Mouse (Mus musculus): ENCODE measurements around the gene Hoxd8. TPM values are rescaled to one million over a fixed set of nuclear protein-coding genes. Genes with fewer than 3 reads are reported as not detected.

Hoxd8 gene
- polyA plus RNA-seq, 1 experiment from 2014 or later: 0.42 TPM

DNA sequence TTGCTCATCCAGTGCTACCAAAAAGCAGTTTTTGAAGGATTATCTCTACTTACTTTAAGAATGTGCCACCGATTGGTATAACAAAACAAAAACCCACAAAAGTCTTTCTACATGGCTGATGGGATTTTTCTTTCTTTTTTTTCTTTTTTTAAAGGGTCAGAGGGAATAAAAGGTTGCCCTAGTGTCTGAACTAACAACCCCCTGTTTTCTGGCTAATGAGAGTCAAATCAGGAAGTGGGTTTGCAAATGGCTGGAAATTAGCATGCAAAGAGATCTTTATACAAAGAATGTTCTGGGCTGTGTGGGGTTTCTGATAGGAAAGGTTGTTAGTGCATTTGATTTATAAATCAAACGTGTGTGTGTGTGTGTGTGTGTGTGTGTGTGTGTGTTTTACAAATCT, 16.0 kb downstream of the Hoxd8 start:
- no peak for ATAC-seq (replicated peaks; ENCODE audit: extremely low read depth, insufficient read depth, low FRiP score)
- Histone ChIP-seq H3K27me3 (ENCODE audit: control insufficient read depth, insufficient read depth, low read length) (peaks cover 94% of the 10 kb centered on the region), H3K9ac (ENCODE audit: low read length) (no peak overlapping the region)

DNA sequence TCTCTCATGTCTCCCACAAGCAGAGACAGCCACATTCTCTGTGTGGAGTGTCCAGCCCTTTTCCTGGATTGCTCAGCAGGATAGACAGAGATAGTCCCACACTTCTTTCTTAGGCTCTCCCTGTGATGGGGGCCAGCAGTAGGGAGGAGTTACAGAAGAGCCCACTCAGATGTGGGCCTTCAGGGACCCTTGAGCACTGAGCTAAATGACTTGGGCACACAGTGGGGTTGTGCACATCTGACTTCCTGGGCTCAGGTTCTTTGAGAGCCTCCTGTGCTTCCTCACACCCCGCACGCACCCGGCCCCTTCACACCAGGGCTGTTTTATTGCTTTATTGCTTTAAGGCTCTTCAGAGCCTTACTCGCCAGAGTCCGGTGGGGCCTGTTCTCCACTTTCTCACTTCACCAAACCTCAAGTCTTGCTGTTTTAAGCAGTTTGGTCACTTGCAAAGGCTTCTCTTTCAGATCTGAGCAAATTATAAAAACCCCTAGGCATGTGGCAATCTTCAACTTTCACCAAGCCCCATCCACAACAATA, 16.6 kb downstream of the Hoxd8 start:
- no peak overlapping the region for H3K4me2 ChIP-seq (ENCODE audit: low read depth, low read length)
- ATAC-seq (replicated peaks; ENCODE audit: extremely low read depth, insufficient read depth, low FRiP score): no peak
- 13% methylated on average over 5 of the region's 5 CpGs for WGBS

More for the DNA sequence above, 16.0 kb downstream of the Hoxd8 start:
- no peak overlapping the region for H3K4me2 ChIP-seq (ENCODE audit: low read depth, low read length)
- no peak overlapping the region for H3K27ac ChIP-seq (ENCODE audit: low read length)
- H3K36me3 ChIP-seq (ENCODE audit: control insufficient read depth, insufficient read depth): no peaks in the 10 kb centered on the region
- 12% methylated on average over 2 of the region's 2 CpGs for WGBS
- H3K4me3 ChIP-seq (ENCODE audit: low read length): no peak overlapping the region
- no peaks in the 10 kb centered on the region for H3K4me1 ChIP-seq (ENCODE audit: control insufficient read depth, insufficient read depth, low read length)
- H3K9me3 ChIP-seq (replicated peaks; ENCODE audit: control insufficient read depth, low read length): no peaks in the 10 kb centered on the region

DNA sequence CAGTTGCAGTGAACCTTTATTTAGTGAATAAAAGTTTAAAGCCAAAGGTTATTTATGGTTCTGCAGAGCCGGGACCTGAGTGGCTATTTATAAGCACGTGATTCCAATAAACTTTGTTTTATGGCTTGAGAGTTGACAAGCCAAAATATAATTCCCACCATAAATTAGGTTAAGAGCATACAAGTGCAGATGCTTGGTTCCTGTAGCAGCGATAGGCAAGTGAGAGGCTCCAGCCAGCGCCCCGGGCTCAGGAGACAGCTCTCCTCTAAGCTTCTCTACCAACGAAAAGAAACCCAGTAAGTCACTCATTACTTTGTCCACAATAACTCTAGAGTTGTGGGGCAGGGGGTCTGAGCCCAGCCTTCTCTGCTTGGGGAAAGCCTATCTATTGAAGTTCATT, 17.5 kb downstream of the Hoxd8 start:
- Histone ChIP-seq H3K4me2 (ENCODE audit: low read depth, low read length) (no peak overlapping the region), H3K9ac (ENCODE audit: low read length) (no peak overlapping the region), H3K9me3 (replicated peaks; ENCODE audit: control insufficient read depth, low read length) (no peaks in the 10 kb centered on the region), H3K4me1 (ENCODE audit: control insufficient read depth, insufficient read depth, low read length) (no peaks in the 10 kb centered on the region), H3K27ac (ENCODE audit: low read length) (no peak overlapping the region), H3K36me3 (ENCODE audit: control insufficient read depth, insufficient read depth) (no peaks in the 10 kb centered on the region), H3K27me3 (ENCODE audit: control insufficient read depth, insufficient read depth, low read length) (peaks cover 97% of the 10 kb centered on the region), H3K4me3 (ENCODE audit: low read length) (no peak overlapping the region)
- ATAC-seq (replicated peaks; ENCODE audit: extremely low read depth, insufficient read depth, low FRiP score): no peak
- WGBS: 14% methylated on average over 6 of the region's 6 CpGs

More for the DNA sequence above, 16.6 kb downstream of the Hoxd8 start:
- Histone ChIP-seq H3K36me3 (ENCODE audit: control insufficient read depth, insufficient read depth) (no peaks in the 10 kb centered on the region), H3K9me3 (replicated peaks; ENCODE audit: control insufficient read depth, low read length) (no peaks in the 10 kb centered on the region), H3K27ac (ENCODE audit: low read length) (no peak overlapping the region), H3K4me1 (ENCODE audit: control insufficient read depth, insufficient read depth, low read length) (no peaks in the 10 kb centered on the region), H3K27me3 (ENCODE audit: control insufficient read depth, insufficient read depth, low read length) (peaks cover 97% of the 10 kb centered on the region), H3K4me3 (ENCODE audit: low read length) (no peak overlapping the region), H3K9ac (ENCODE audit: low read length) (no peak overlapping the region)

DNA sequence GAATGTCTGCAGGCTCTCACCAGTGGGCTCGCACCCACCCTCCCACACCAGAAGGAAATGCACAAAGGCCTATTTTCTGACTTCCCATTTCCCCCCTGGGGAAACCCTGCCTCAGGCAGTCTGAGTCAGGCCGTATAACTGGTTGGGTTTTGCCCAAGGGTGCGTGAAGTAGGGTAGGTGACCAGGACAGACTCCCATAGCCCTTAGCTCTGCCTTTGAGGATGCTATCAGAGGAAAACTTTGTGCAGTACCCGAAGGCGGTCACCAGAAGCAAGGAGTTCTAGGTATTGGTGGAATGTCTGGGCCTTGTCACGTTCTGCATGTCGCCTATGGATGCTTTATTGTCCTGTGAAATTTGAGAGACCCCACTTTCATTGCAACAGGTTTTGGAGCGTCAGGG, 18.5 kb downstream of the Hoxd8 start:
- Histone ChIP-seq H3K4me2 (ENCODE audit: low read depth, low read length) (no peak overlapping the region), H3K4me3 (ENCODE audit: low read length) (no peak overlapping the region), H3K4me1 (ENCODE audit: control insufficient read depth, insufficient read depth, low read length) (0 out of 2 replicates have a peak, but pooled peaks cover 3% of the 10 kb centered on the region), H3K27ac (ENCODE audit: low read length) (no peak overlapping the region), H3K27me3 (ENCODE audit: control insufficient read depth, insufficient read depth, low read length) (peaks cover 95% of the 10 kb centered on the region), H3K9ac (ENCODE audit: low read length) (no peak overlapping the region), H3K9me3 (replicated peaks; ENCODE audit: control insufficient read depth, low read length) (no peaks in the 10 kb centered on the region), H3K36me3 (ENCODE audit: control insufficient read depth, insufficient read depth) (no peaks in the 10 kb centered on the region)
- 10% methylated on average over 8 of the region's 8 CpGs for WGBS
- no peak for ATAC-seq (replicated peaks; ENCODE audit: extremely low read depth, insufficient read depth, low FRiP score)

DNA sequence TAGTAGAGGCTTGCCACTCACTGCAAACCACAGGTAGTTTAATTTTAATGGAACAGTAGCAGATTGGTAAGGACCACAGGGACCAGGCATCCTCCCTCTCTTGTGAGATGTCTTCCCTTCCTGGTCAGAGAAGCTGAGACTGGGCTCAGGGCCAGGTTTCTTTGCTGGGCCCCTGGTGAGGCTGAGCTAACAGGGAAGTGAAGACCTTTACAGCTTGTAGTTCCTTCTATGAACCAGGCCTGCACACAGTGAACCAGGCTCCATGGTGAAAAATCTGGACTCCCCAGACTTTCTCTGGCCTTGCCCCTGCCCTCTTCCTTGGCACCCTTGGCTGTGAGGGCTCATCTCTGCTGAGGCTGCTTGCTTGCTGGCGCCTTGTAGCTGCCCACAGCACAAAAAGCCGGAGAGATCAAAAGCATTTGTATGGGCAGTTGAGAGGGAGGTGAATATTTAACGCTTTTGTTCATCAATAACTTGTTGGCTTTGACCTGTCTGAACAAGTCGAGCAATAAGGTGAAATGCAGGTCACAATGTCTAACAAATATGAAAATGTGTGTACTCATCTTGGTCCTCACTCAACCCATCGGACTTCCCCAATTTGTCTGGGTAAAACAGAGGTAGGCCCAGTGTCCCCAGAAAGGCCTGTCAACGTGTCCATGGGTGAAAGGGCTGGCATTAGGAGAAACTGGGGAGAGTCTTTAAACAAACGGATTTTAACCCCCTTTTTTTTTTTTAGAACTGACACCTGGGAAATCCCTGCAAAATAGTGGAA, 20.0 kb downstream of the Hoxd8 start:
- WGBS: 24% methylated on average over 7 of the region's 7 CpGs

DNA sequence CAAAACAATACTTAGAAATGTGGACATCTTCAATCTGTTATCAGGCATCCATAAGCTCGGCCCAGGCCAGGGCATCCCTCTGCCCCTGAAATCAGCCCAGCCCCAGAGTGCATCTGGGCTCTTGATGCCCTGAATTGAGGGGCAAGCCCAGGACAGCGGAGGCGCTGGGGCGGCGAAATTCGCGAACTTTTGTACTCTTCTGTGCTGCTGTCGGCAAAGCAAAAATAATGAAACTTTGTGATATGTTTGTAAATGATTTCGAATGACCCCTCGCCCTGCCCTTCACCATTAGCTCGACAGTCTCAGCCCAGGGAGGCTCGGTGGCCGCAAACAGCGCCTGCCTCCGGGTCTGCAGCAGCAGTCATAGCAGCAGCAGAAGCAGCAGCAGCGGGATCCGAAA, 20.8 kb downstream of the Hoxd8 start:
- WGBS: 8% methylated on average over 17 of the region's 17 CpGs
- no peak for ATAC-seq (replicated peaks; ENCODE audit: extremely low read depth, insufficient read depth, low FRiP score)
- H3K9ac ChIP-seq (ENCODE audit: low read length): no peak overlapping the region
- no peaks in the 10 kb centered on the region for H3K36me3 ChIP-seq (ENCODE audit: control insufficient read depth, insufficient read depth)
- H3K4me2 ChIP-seq (ENCODE audit: low read depth, low read length): no peak overlapping the region
- no peak overlapping the region for H3K27ac ChIP-seq (ENCODE audit: low read length)
- H3K9me3 ChIP-seq (replicated peaks; ENCODE audit: control insufficient read depth, low read length): no peaks in the 10 kb centered on the region
- 0 out of 2 replicates have a peak, but pooled peaks cover 3% of the 10 kb centered on the region for H3K4me1 ChIP-seq (ENCODE audit: control insufficient read depth, insufficient read depth, low read length)
- H3K4me3 ChIP-seq (ENCODE audit: low read length): no peak overlapping the region
- peaks cover 95% of the 10 kb centered on the region for H3K27me3 ChIP-seq (ENCODE audit: control insufficient read depth, insufficient read depth, low read length)

More for the DNA sequence above, 20.0 kb downstream of the Hoxd8 start:
- Histone ChIP-seq H3K9ac (ENCODE audit: low read length) (no peak overlapping the region), H3K27me3 (ENCODE audit: control insufficient read depth, insufficient read depth, low read length) (peaks cover 97% of the 10 kb centered on the region), H3K36me3 (ENCODE audit: control insufficient read depth, insufficient read depth) (no peaks in the 10 kb centered on the region), H3K27ac (ENCODE audit: low read length) (no peak overlapping the region), H3K4me2 (ENCODE audit: low read depth, low read length) (no peak overlapping the region), H3K4me1 (ENCODE audit: control insufficient read depth, insufficient read depth, low read length) (0 out of 2 replicates have a peak, but pooled peaks cover 3% of the 10 kb centered on the region), H3K9me3 (replicated peaks; ENCODE audit: control insufficient read depth, low read length) (no peaks in the 10 kb centered on the region), H3K4me3 (ENCODE audit: low read length) (no peak overlapping the region)
- no peak for ATAC-seq (replicated peaks; ENCODE audit: extremely low read depth, insufficient read depth, low FRiP score)

DNA sequence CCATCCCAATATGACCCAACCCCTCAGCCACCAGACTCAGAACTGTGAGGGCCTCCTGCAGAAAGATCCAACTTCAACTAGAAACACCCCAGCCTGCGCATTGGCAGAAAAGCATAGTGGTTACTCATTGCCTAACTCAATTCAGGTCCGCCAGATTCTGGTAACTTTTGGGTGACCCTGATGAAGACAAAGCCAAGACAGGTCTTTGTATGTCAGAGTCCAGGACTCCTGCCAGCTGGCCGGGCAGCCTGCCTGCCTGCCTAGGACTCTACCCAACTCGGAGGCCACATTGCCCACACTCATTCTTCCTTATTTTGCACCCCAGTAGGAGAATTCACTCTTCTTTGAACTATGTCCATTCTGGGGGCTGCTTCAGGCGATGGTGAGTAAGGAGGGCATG, 22.1 kb downstream of the Hoxd8 start, which contains the start of gene Gm28230:
Gm28230 (plus strand) TSS at position 178 of the 400 bp plus-strand sequence.
- Histone ChIP-seq H3K36me3 (ENCODE audit: control insufficient read depth, insufficient read depth) (no peaks in the 10 kb centered on the region), H3K27ac (ENCODE audit: low read length) (no peak within 1 kb of the TSS), H3K9me3 (replicated peaks; ENCODE audit: control insufficient read depth, low read length) (no peaks in the 10 kb centered on the region), H3K4me1 (ENCODE audit: control insufficient read depth, insufficient read depth, low read length) (0 out of 2 replicates have a peak, but pooled peaks cover 3% of the 10 kb centered on the region), H3K9ac (ENCODE audit: low read length) (no peak within 1 kb of the TSS), H3K4me3 (ENCODE audit: low read length) (peak within 1 kb of the TSS; percentile 36), H3K27me3 (ENCODE audit: control insufficient read depth, insufficient read depth, low read length) (peaks cover 93% of the 10 kb centered on the region), H3K4me2 (ENCODE audit: low read depth, low read length) (peak within 1 kb of the TSS; percentile 51)
- ATAC-seq (replicated peaks; ENCODE audit: extremely low read depth, insufficient read depth, low FRiP score): no peak
- 18% methylated on average over 5 of the region's 5 CpGs for WGBS

DNA sequence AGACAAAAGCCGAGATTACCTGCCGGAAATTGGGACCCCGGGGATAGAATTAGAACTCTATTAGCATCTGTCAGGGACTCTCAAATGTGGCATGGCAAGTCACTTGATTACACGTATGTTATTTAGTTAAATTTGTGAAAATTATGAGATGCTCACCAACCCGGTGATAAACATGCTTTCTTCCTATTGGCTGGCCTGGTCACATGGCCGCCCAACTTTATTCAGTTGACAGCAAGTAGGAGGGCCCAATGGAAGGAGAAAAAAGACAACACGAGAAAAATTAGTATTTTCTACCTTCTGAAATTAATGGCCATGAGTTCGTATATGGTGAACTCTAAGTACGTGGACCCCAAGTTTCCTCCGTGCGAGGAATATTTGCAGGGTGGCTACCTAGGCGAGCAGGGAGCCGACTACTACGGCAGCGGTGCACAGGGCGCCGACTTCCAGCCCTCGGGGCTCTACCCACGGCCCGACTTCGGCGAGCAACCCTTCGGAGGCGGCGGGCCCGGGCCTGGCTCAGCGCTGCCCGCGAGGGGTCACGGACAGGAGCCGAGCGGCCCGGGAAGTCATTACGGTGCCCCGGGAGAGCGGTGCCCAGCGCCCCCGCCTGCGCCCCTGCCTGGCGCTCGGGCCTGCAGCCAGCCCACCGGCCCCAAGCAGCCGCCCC, 22.7 kb downstream of the Hoxd8 start:
- Histone ChIP-seq H3K4me2 (ENCODE audit: low read depth, low read length) (peak overlapping the region; percentile 51), H3K9me3 (replicated peaks; ENCODE audit: control insufficient read depth, low read length) (no peaks in the 10 kb centered on the region), H3K36me3 (ENCODE audit: control insufficient read depth, insufficient read depth) (no peaks in the 10 kb centered on the region), H3K9ac (ENCODE audit: low read length) (no peak overlapping the region), H3K27ac (ENCODE audit: low read length) (no peak overlapping the region), H3K27me3 (ENCODE audit: control insufficient read depth, insufficient read depth, low read length) (peaks cover 93% of the 10 kb centered on the region), H3K4me3 (ENCODE audit: low read length) (peak overlapping the region; percentile 36), H3K4me1 (ENCODE audit: control insufficient read depth, insufficient read depth, low read length) (0 out of 2 replicates have a peak, but pooled peaks cover 3% of the 10 kb centered on the region)
- 2% methylated on average over 43 of the region's 43 CpGs for WGBS
- no peak for ATAC-seq (replicated peaks; ENCODE audit: extremely low read depth, insufficient read depth, low FRiP score)
